Mouse (Mus musculus): ENCODE measurements around the gene Pofut2.

The Pofut2 gene

GRCm38 (mm10) chr10:77229609-77230595, 29.1 kb upstream of the Pofut2 start:
- no peak for DNase-seq (ENCODE audit: low spot score)

- no peak for DNase-seq (ENCODE audit: low spot score)
Observed at GRCm38 (mm10) chr10:77231861-77232755, 26.9 kb upstream of the Pofut2 start.

GRCm38 (mm10) chr10:77233230-77233629, 25.8 kb upstream of the Pofut2 start:
- DNase-seq (ENCODE audit: low spot score) = no peak

- DNase-seq (ENCODE audit: low spot score) = no peak
Observed at GRCm38 (mm10) chr10:77234991-77235616, 23.9 kb upstream of the Pofut2 start.

- DNase-seq (ENCODE audit: low spot score) = peak; percentile 74
Observed at GRCm38 (mm10) chr10:77237795-77238580, 21.0 kb upstream of the Pofut2 start.

- DNase-seq (ENCODE audit: low spot score) = no peak
Observed at GRCm38 (mm10) chr10:77240764-77241163, 18.3 kb upstream of the Pofut2 start.

GRCm38 (mm10) chr10:77242396-77242795, 16.6 kb upstream of the Pofut2 start:
- DNase-seq (ENCODE audit: low spot score) = no peak

- DNase-seq (ENCODE audit: low spot score) = no peak
Observed at GRCm38 (mm10) chr10:77242871-77243270, 16.1 kb upstream of the Pofut2 start.

GRCm38 (mm10) chr10:77243572-77244161, 15.4 kb upstream of the Pofut2 start:
- DNase-seq (ENCODE audit: low spot score) = no peak

- DNase-seq (ENCODE audit: low spot score) = no peak
Observed at GRCm38 (mm10) chr10:77244777-77245176, 14.2 kb upstream of the Pofut2 start.

- no peak for DNase-seq (ENCODE audit: low spot score)
Observed at GRCm38 (mm10) chr10:77247048-77247447, 12.0 kb upstream of the Pofut2 start.

GRCm38 (mm10) chr10:77247707-77248106, 11.3 kb upstream of the Pofut2 start:
- no peak for DNase-seq (ENCODE audit: low spot score)

- peak; percentile 76 for DNase-seq (ENCODE audit: low spot score)
Observed at GRCm38 (mm10) chr10:77251223-77251783, 7.7 kb upstream of the Pofut2 start.

- peak; percentile 80 for DNase-seq (ENCODE audit: low spot score)
Observed at GRCm38 (mm10) chr10:77251784-77252539, 7.1 kb upstream of the Pofut2 start.

- peak; percentile 86 for DNase-seq (ENCODE audit: low spot score)
Observed at GRCm38 (mm10) chr10:77252790-77253189, 6.2 kb upstream of the Pofut2 start.

GRCm38 (mm10) chr10:77255231-77255630, 3.8 kb upstream of the Pofut2 start:
- DNase-seq (ENCODE audit: low spot score) = no peak

GRCm38 (mm10) chr10:77255676-77256075, 3.3 kb upstream of the Pofut2 start:
- no peak for DNase-seq (ENCODE audit: low spot score)

GRCm38 (mm10) chr10:77258041-77258590, 902 bp upstream of the Pofut2 start:
- DNase-seq (ENCODE audit: low spot score) = no peak

- no peak for DNase-seq (ENCODE audit: low spot score)
Observed at GRCm38 (mm10) chr10:77260166-77260875, 1.3 kb downstream of the Pofut2 start.
